Mouse (Mus musculus): ENCODE measurements around the gene Plekhf1. TPM values are rescaled to one million over a fixed set of nuclear protein-coding genes. Genes with fewer than 3 reads are reported as not detected.

Plekhf1 gene
- polyA plus RNA-seq, 1 experiment from 2014 or later: 3.6 TPM

GRCm38 (mm10) chr7:38184418-38184745 lies 43.4 kb downstream of the Plekhf1 start:
- H3K4me2 ChIP-seq (replicated peaks): peak overlapping the region; percentile 91
- no peaks in the 10 kb centered on the region for H3K36me3 ChIP-seq
- WGBS: 64% methylated on average over 1 of the region's 1 CpGs
- H3K9me3 ChIP-seq: no peaks in the 10 kb centered on the region
- H3K27me3 ChIP-seq: no peaks in the 10 kb centered on the region
- peak overlapping the region; percentile 64 for H3K4me3 ChIP-seq
- no peak overlapping the region for H3K27ac ChIP-seq
- no peak for ATAC-seq (ENCODE audit: insufficient number of reproducible peaks, insufficient read depth, low FRiP score, low TSS enrichment)
- H3K9ac ChIP-seq: peak overlapping the region; percentile 54; the same call in 1 of the 2 replicates
- peaks cover 11% of the 10 kb centered on the region for H3K4me1 ChIP-seq

DNA sequence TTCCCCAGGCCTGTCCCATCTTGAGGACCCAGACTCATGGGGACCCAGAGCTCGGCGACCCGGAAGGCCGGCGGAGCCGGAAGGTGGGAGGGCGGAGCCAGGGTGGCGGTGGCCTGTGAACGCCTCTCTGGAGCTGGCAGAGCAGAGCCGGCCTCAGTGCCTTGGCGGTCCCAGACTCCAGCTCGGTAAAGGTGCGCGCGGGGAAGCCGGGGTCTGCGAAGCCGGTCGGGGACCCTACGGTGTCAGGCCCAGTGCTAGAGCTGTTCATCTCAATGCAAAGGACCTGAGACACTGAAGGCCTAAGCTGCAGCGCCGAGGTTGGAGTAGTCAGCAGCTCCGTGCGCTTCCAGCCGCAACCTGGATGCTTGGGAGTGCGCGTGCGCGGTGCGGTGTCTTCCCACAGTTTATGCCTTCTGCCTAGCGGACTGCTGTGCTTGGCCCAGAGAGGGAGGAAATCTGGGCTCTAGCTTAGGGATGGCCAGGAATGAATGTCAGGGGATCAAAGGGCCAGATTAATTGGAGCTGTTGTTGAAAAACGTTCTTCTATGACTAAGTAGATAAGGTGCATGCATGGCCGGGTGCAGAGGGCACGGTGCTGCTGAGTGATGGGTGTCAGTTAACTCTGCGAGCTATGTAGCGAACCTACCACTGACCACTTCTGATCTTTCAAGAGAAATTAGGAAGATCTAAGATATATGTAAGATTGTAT lies 44.0 kb downstream of the Plekhf1 start:
- Histone ChIP-seq H3K4me1 (peaks cover 11% of the 10 kb centered on the region), H3K27me3 (no peaks in the 10 kb centered on the region), H3K4me3 (peak overlapping the region; percentile 64), H3K36me3 (no peaks in the 10 kb centered on the region), H3K9ac (peak overlapping the region; percentile 54), H3K27ac (peak overlapping the region; percentile 41), H3K9me3 (no peaks in the 10 kb centered on the region), H3K4me2 (replicated peaks) (peak overlapping the region; percentile 91)
- ATAC-seq (ENCODE audit: insufficient number of reproducible peaks, insufficient read depth, low FRiP score, low TSS enrichment): peak; percentile 89
- 6% methylated on average over 36 of the region's 36 CpGs for WGBS

DNA sequence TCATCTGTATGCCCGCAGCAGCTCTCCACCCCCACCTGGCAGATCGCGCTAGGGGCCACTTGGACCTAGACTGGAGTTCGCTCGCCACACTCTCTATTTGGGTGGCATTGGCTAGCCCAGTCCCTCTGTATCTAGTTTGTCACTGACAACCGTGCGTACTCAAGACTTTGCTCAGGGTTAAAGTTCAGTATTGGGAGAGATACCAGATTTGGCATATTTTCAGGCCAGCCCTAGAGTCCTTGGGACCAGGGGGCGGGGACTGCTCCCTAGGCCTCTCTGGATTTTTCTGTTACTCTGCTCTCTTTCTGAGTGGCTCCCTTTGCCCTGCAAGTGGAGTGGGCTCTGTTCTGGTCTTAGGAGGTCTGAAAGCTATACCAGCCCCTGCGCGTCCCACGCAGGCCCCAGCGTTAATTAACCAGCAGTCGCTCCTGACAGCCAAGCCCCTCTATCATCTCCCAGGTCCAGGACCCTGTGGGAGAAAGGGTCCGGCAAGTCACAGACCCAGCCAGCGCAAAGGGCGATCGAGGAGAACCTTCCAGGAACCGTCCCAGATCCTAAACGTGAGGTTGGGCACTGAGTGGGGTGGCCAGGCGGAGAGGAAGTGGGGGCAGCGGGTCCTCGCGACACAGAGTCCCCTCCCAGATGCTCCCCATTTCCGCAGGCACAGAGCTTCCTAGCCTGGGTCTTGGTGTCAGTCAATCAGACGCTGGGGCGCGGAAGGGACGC lies 44.7 kb downstream of the Plekhf1 start, which contains the start of gene 1600014C10Rik:
1600014C10Rik (plus strand) TSS at position 256 of the 726 bp plus-strand sequence.
- WGBS: 4% methylated on average over 28 of the region's 28 CpGs
- Histone ChIP-seq H3K9me3 (no peaks in the 10 kb centered on the region), H3K36me3 (no peaks in the 10 kb centered on the region), H3K4me3 (peak within 1 kb of the TSS; percentile 64), H3K27ac (peak within 1 kb of the TSS; percentile 41), H3K4me2 (replicated peaks) (peak within 1 kb of the TSS; percentile 91), H3K9ac (peak within 1 kb of the TSS; percentile 54), H3K27me3 (no peaks in the 10 kb centered on the region), H3K4me1 (peaks cover 11% of the 10 kb centered on the region)
- peak; percentile 61 for ATAC-seq (ENCODE audit: insufficient number of reproducible peaks, insufficient read depth, low FRiP score, low TSS enrichment)

DNA sequence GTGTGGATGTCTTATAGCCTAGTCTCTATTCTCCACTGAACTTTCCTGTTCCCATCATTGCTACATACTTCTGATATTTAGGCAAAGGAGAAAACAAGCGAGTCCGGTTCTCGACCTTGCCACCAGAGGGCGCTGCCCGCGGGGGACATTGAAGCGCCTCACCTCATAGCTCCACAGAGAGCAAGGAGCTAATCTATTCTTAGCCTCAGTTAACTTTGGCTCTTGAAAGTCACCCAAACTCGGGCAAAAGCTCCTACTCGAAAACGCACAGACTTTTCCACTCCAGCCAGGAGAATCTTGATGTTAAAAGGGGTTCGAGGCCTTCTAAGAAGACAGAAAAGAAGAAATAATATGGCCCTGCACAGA lies 45.2 kb downstream of the Plekhf1 start:
- Histone ChIP-seq H3K9ac (0 out of 2 replicates have a peak overlapping the region, but pooled peaks have one; percentile 54), H3K36me3 (no peaks in the 10 kb centered on the region), H3K27ac (0 out of 2 replicates have a peak overlapping the region, but pooled peaks have one; percentile 41), H3K27me3 (no peaks in the 10 kb centered on the region), H3K4me1 (peaks cover 11% of the 10 kb centered on the region), H3K4me2 (replicated peaks) (peak overlapping the region; percentile 91), H3K9me3 (no peaks in the 10 kb centered on the region), H3K4me3 (peak overlapping the region; percentile 64)
- no peak for ATAC-seq (ENCODE audit: insufficient number of reproducible peaks, insufficient read depth, low FRiP score, low TSS enrichment)
- WGBS: under 1% methylated on average over 11 of the region's 11 CpGs

- 80% methylated on average over 2 of the region's 2 CpGs for WGBS
- Histone ChIP-seq H3K27ac (no peak overlapping the region), H3K36me3 (no peaks in the 10 kb centered on the region), H3K27me3 (no peaks in the 10 kb centered on the region), H3K4me3 (no peak overlapping the region), H3K9me3 (no peaks in the 10 kb centered on the region), H3K9ac (no peak overlapping the region), H3K4me1 (peaks cover 11% of the 10 kb centered on the region), H3K4me2 (replicated peaks) (no peak overlapping the region)
- no peak for ATAC-seq (ENCODE audit: insufficient number of reproducible peaks, insufficient read depth, low FRiP score, low TSS enrichment)
These were observed 46.5 kb downstream of the Plekhf1 start for GRCm38 (mm10) chr7:38181366-38181765.

GRCm38 (mm10) chr7:38179896-38180295 lies 47.9 kb downstream of the Plekhf1 start:
- peaks cover 11% of the 10 kb centered on the region for H3K4me1 ChIP-seq
- no peaks in the 10 kb centered on the region for H3K9me3 ChIP-seq
- no peak overlapping the region for H3K27ac ChIP-seq
- ATAC-seq (ENCODE audit: insufficient number of reproducible peaks, insufficient read depth, low FRiP score, low TSS enrichment): no peak
- H3K4me2 ChIP-seq (replicated peaks): no peak overlapping the region
- 61% methylated on average over 3 of the region's 3 CpGs for WGBS
- no peaks in the 10 kb centered on the region for H3K27me3 ChIP-seq
- H3K36me3 ChIP-seq: no peaks in the 10 kb centered on the region
- H3K4me3 ChIP-seq: no peak overlapping the region
- no peak overlapping the region for H3K9ac ChIP-seq

DNA sequence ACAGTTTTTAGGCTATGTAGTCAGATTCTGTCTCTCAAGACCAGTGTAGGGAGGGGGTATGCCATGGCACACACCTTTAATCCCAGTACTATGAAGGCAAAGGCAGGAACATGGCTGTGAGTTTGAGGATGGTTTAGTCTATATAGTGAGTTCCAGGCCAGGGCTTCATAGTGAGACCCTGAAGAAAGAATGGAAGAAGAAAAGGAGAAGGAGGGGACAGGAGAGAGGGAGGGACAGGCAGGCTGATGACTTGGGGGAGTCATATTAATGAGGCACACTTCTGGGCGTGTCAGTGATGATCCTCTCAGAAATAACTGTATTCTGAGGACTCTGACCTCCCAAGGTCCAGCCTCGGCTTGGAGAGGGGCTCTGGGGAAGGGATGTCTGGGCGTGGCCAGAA lies 51.8 kb downstream of the Plekhf1 start:
- no peak for ATAC-seq (ENCODE audit: insufficient number of reproducible peaks, insufficient read depth, low FRiP score, low TSS enrichment)
- Histone ChIP-seq H3K9ac (no peak overlapping the region), H3K9me3 (no peaks in the 10 kb centered on the region), H3K4me3 (no peak overlapping the region), H3K27ac (no peak overlapping the region), H3K27me3 (peaks cover 4% of the 10 kb centered on the region; the same call in 1 of the 2 replicates), H3K4me2 (replicated peaks) (no peak overlapping the region), H3K4me1 (peaks cover 2% of the 10 kb centered on the region; the same call in 1 of the 2 replicates), H3K36me3 (no peaks in the 10 kb centered on the region)
- 75% methylated on average over 3 of the region's 3 CpGs for WGBS

DNA sequence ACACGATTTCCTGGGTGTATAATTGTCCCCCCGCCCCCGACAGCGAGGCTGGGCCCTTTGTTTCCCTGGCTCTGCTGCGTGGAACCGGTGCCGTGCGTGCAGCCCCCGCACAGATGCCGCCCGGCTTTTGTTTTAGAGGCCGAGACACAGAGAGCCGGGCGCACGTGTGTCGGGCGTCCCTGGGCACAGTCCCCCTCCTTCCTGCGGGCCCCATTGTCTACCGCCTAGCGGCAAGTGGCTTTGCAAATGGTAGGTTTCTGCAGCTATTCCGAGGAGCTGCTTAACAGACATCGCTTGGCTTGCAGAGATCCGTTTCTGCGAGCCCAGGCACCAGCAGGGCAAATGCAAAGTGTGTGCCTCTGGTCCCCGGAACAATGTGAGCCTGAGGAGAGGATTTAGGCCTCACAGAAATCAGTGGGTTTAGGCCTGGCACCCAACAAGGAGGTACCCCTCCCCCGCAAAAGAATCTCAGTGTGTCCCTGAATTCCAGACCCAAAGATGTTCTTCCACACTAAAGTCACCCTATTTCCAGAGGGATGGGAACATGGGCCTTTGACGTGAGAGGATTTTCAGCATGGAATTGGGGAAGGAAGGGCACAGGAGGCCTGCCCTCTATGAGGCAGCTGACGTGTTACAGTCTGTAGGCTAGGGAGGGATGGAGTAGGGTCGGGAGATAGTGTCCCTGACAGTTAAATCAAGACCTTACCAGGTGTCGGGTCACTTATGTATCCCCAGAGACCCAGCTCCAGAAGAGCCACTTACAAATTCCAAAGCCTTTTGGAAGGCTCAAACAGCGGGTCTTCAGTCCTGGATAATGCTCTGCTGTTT lies 53.3 kb downstream of the Plekhf1 start:
- WGBS: 11% methylated on average over 31 of the region's 31 CpGs
- ATAC-seq (ENCODE audit: insufficient number of reproducible peaks, insufficient read depth, low FRiP score, low TSS enrichment): no peak
- no peak overlapping the region for H3K27ac ChIP-seq
- H3K4me3 ChIP-seq: peak overlapping the region; percentile 20; the same call in 1 of the 2 replicates
- H3K9me3 ChIP-seq: no peaks in the 10 kb centered on the region
- H3K36me3 ChIP-seq: no peaks in the 10 kb centered on the region
- H3K9ac ChIP-seq: peak overlapping the region; percentile 55; the same call in 1 of the 2 replicates
- H3K4me1 ChIP-seq: peaks cover 2% of the 10 kb centered on the region; the same call in 1 of the 2 replicates
- H3K4me2 ChIP-seq (replicated peaks): peak overlapping the region; percentile 48
- H3K27me3 ChIP-seq: peaks cover 4% of the 10 kb centered on the region; the same call in 1 of the 2 replicates

- no peak for ATAC-seq (ENCODE audit: insufficient number of reproducible peaks, insufficient read depth, low FRiP score, low TSS enrichment)
- no peaks in the 10 kb centered on the region for H3K9me3 ChIP-seq
- peak overlapping the region; percentile 20; the same call in 1 of the 2 replicates for H3K4me3 ChIP-seq
- no peaks in the 10 kb centered on the region for H3K36me3 ChIP-seq
- peaks cover 2% of the 10 kb centered on the region; the same call in 1 of the 2 replicates for H3K4me1 ChIP-seq
- 11% methylated on average over 14 of the region's 14 CpGs for WGBS
- H3K9ac ChIP-seq: peak overlapping the region; percentile 55; the same call in 1 of the 2 replicates
- H3K27me3 ChIP-seq: peaks cover 4% of the 10 kb centered on the region; the same call in 1 of the 2 replicates
- H3K27ac ChIP-seq: no peak overlapping the region
- H3K4me2 ChIP-seq (replicated peaks): peak overlapping the region; percentile 48
These were observed 53.9 kb downstream of the Plekhf1 start for GRCm38 (mm10) chr7:38173871-38174270.

DNA sequence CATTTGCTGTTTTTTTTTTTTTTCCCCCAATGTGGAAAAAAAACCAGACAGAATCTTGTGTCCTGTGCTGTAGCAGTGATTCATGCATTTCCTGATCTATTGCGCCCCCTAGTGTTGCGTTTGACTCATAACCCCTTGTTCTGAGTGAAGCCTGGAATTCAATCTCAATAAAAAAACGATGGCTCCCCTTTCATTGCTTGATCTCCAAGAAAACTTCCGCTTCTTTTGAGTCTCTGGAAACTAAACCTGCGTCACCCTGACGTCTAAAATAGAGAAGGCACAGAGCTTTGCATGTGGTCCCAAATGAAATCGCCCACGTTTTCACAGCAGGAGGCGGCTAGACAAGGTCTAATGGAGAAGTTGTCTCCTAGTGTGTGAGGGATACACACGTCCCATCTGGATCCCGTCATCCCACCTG lies 60.1 kb downstream of the Plekhf1 start:
- WGBS: 13% methylated on average over 11 of the region's 11 CpGs

More for the DNA sequence above, 60.1 kb downstream of the Plekhf1 start:
- no peak for ATAC-seq (ENCODE audit: insufficient number of reproducible peaks, insufficient read depth, low FRiP score, low TSS enrichment)
- Histone ChIP-seq H3K27ac (no peak overlapping the region), H3K4me2 (replicated peaks) (0 out of 2 replicates have a peak overlapping the region, but pooled peaks have one; percentile 15), H3K9ac (no peak overlapping the region), H3K36me3 (no peaks in the 10 kb centered on the region), H3K9me3 (no peaks in the 10 kb centered on the region), H3K27me3 (no peaks in the 10 kb centered on the region), H3K4me1 (0 out of 2 replicates have a peak, but pooled peaks cover 5% of the 10 kb centered on the region), H3K4me3 (no peak overlapping the region)

Data from embryonic facial prominence, embryonic 12.5 days (tissue).